Mouse (Mus musculus) thymus, adult 2 months (tissue): ENCODE results near the gene Whrn. TPM values are rescaled to one million over a fixed set of nuclear protein-coding genes. Genes with fewer than 3 reads are reported as not detected.

ENCODE experiments used
- DNase-seq: peaks from one replicate; pipeline ENCODE4 v3.0.0; 2021
- H3K27ac ChIP-seq: fragments of 200-500 bp; 2 replicates; pipeline ENCODE4 v1.5.1; 2012; ENCODE audit warnings: low read length, control low read depth; ENCODE audit not compliant: control insufficient read depth, insufficient read depth
- H3K27me3 ChIP-seq: fragments of 200-500 bp; 2 replicates; pipeline ENCODE4 v1.6.1; 2012; ENCODE audit warnings: mild to moderate bottlenecking, low read length, moderate library complexity, mixed read lengths; ENCODE audit not compliant: control insufficient read depth, insufficient read depth
- H3K36me3 ChIP-seq: fragments of 200-500 bp; 2 replicates; pipeline ENCODE4 v1.6.1; 2012; ENCODE audit warnings: mild to moderate bottlenecking, low read length, moderate library complexity; ENCODE audit not compliant: control insufficient read depth, insufficient read depth
- H3K4me1 ChIP-seq: fragments of 200-500 bp; replicated peaks from 2 replicates; pipeline ENCODE4 v1.6.1; 2012; ENCODE audit warnings: low read length; ENCODE audit not compliant: control insufficient read depth, insufficient read depth
- H3K4me3 ChIP-seq: fragments of 200-500 bp; 2 replicates; pipeline ENCODE4 v1.5.1; 2012; ENCODE audit warnings: mild to moderate bottlenecking, low read length, control low read depth, moderate library complexity; ENCODE audit not compliant: control insufficient read depth, insufficient read depth
- CTCF ChIP-seq: fragments of 200-500 bp; IDR thresholded peaks from 2 replicates; pipeline ENCODE4 v1.5.1; 2012; ENCODE audit warnings: mild to moderate bottlenecking, control low read depth, low read length, moderate library complexity, borderline replicate concordance; ENCODE audit not compliant: control insufficient read depth, poor library complexity, insufficient read depth; ENCODE audit errors: extremely low read depth
- POLR2A ChIP-seq: fragments of 200-500 bp; IDR thresholded peaks from 2 replicates; pipeline ENCODE4 v1.6.1; 2012; ENCODE audit warnings: mild to moderate bottlenecking, low read length, control low read depth, moderate library complexity; ENCODE audit not compliant: control insufficient read depth, poor library complexity, insufficient read depth; ENCODE audit errors: extremely low read depth
- WGBS: fragments of 180-500 bp; shearing (Covaris S2); methylation state at CpG from one replicate; pipeline ENCODE4 v1.1.7; 2018; 5-methylcytosine and 5-hydroxymethylcytosine counted together
- polyA plus RNA-seq: library from polyadenylated mRNA; depleted of rRNA; stranded (reverse); fragments of >200 nt; gene quantifications from 2 replicates; pipeline ENCODE4 v1.2.3, GENCODE M21; 2012

Whrn gene
- polyA plus RNA-seq, 1 experiment, result 132 TPM

DNA sequence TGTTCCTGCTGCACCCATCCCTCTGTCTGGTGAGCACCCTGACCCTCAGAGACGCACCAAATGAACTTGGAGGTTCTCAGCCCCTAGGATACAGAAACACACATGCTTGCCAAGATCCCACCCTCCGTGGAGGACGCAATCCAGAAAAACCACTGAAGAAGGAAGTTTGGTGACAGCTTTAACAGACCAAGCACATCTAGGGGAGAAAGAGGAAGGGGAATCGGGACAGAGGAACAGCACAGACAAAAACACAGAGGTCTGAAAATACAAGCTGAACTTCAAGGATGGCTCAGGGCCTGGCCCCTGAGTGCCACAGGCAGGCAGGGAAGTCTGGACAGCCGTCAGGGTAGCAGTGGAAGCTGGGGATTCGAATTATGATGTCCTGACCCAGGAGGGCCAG, 94.2 kb downstream of the Whrn start:
- Histone ChIP-seq H3K4me1 (peaks cover 76% of the 10 kb centered on the region), H3K27me3 (no peaks in the 10 kb centered on the region), H3K27ac (peak overlapping the region; percentile 89), H3K4me3 (peak overlapping the region; percentile 79), H3K36me3 (peaks cover 12% of the 10 kb centered on the region)
- no peak for DNase-seq
- no peak for TF ChIP-seq CTCF
- WGBS, result 9% methylated on average over 6 of the region's 6 CpGs

DNA sequence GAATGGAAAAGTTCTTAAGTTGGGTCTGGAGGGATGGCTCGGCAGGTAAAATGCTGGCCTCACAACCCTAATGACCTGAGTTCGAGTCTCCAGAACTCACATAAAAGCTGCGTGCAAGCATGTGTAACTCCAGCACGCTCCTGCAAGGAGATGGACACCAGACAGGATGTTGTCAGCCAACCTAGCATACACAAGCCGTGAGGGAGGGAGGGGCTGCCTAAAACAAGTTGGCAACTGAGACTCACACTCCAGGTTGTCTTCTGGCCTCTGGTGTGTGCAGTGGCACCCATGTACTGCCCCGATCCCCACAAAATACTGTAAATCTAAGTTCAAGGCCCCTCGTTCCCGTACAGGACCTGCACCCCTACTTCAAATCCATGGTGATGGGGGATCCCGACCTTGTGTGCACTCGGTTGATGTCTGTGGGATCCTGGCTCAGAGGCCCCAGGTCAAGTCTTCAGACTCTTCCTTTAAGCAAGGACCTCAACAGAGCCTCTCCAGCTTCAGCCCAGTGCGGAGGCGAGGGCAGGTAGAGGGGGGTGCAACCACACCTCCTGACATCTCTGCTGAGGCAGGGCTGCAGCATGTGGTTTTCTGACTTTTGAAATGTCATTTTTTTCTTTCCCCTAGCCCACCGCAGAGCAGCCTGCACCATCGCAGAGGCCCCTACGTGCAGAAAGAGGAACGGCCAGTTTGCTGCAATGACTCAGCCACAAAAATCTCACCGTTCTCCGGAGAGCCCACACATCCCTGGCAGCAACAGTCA, 95.1 kb downstream of the Whrn start:
- H3K4me1 ChIP-seq, result peaks cover 68% of the 10 kb centered on the region
- DNase-seq, result peak; percentile 62
- peak overlapping the region; percentile 79 for H3K4me3 ChIP-seq
- H3K27me3 ChIP-seq, result no peaks in the 10 kb centered on the region
- peaks cover 19% of the 10 kb centered on the region for H3K36me3 ChIP-seq
- TF ChIP-seq POLR2A (no peak), CTCF (no peak)
- 14% methylated on average over 18 of the region's 18 CpGs for WGBS
- H3K27ac ChIP-seq, result peak overlapping the region; percentile 89

DNA sequence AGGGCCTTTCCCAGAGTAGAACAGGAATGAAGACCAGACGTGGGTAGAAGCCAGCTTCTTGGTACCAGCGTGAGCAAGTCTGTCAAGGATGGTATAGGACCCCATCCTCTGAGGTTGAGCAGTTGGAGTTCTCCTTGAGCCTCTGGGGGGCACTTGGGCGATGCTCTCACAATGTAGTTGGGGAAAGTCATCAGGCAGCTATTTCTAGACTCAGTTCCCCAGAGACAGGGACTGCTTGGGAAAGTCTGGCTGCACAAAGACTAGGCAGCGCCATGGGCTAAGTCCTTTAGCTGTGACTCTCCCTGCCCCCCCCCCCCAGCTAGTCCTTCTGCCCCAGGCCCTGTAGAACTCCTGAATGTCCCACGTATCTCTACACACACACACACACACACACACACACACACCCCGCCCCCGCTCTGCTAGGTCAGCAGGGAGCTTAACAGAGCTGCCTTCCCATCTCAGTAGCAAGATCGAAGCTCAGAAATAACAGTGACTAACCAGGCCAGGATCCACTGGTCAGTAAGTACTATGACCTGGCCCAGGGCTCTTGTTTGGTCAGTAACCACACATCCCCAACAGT, 96.0 kb downstream of the Whrn start:
- 53% methylated on average over 8 of the region's 8 CpGs for WGBS
- no peak for DNase-seq
- peak overlapping the region; percentile 13 for H3K4me3 ChIP-seq
- H3K27me3 ChIP-seq, result no peaks in the 10 kb centered on the region
- H3K4me1 ChIP-seq, result peaks cover 61% of the 10 kb centered on the region
- TF ChIP-seq CTCF, result no peak
- TF ChIP-seq POLR2A, result no peak
- H3K27ac ChIP-seq, result peak overlapping the region; percentile 89
- H3K36me3 ChIP-seq, result peaks cover 28% of the 10 kb centered on the region

DNA sequence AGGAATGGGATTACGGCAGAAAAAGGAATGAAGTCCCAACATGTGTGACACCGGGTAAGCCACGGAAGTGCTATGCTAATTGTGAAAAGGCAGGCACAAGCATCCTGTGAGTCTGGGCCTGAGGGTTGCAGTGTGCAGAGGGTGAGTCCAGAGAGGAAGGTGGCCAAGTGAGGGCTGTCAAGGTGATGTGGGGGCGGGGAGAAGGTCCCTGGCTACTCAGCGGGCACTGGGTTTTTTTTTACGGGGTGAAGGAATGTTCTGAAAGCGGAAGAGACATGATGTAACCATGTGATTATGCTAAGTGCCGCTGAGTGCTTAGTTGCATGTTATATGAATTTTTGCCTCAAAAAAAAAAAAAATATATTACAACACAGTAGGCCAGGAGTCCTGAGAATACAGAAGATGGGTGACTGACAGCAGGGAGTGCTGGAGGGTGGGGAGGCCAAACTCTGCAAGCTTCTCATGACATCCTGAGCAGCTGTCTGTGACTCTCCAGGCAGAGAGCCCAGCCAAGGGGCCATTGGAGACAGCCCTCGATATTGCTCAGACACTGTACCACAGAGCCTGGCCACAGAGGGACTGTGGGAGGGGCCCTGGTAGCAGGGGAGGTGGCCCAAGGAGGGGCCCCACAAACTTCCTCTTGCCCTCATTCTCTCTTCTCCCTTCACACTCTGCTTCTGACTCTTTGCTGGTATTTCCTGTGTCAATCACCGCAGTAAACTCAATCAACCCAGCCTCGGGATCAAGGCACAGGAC, 96.8 kb downstream of the Whrn start:
- no peaks in the 10 kb centered on the region for H3K27me3 ChIP-seq
- H3K27ac ChIP-seq, result peak overlapping the region; percentile 89
- no peak for TF ChIP-seq CTCF
- TF ChIP-seq POLR2A, result 0 out of 2 replicates have a peak, but pooled peaks have one; percentile 12
- H3K4me3 ChIP-seq, result peak overlapping the region; percentile 13
- H3K36me3 ChIP-seq, result peaks cover 36% of the 10 kb centered on the region
- WGBS, result 22% methylated on average over 11 of the region's 11 CpGs
- H3K4me1 ChIP-seq, result peaks cover 58% of the 10 kb centered on the region
- DNase-seq, result peak; percentile 57

DNA sequence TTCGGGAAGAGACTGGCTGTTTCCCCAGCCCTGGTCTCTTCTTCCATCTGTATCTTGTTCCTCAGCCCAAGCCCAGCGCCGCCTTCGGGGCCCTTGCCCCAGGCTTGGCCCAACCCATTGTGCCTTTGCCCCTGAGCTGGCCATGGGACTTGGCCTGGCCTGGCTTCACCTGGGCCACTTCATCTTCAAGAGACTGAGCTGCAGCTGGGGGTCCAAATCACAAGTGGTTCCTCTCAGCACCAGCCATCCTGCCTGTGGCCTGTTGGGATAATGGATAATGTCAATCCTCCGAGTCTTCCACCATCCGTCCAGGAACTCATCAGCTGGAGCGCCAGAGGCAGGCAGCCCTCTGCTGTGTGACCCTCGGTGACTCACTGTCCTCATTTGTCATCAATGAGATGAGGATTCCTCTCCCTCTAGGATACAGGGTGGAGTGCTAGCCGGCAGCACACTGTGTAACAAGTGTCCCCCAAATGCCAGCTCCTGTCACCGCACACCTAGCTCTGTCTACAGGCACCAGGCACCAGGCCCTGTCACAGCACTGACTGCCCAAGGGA, 97.7 kb downstream of the Whrn start:
- Histone ChIP-seq H3K27me3 (no peaks in the 10 kb centered on the region), H3K36me3 (peaks cover 45% of the 10 kb centered on the region), H3K4me3 (no peak overlapping the region), H3K4me1 (peaks cover 55% of the 10 kb centered on the region), H3K27ac (no peak overlapping the region)
- DNase-seq, result no peak
- WGBS, result 94% methylated on average over 10 of the region's 10 CpGs
- TF ChIP-seq CTCF (no peak), POLR2A (no peak)

DNA sequence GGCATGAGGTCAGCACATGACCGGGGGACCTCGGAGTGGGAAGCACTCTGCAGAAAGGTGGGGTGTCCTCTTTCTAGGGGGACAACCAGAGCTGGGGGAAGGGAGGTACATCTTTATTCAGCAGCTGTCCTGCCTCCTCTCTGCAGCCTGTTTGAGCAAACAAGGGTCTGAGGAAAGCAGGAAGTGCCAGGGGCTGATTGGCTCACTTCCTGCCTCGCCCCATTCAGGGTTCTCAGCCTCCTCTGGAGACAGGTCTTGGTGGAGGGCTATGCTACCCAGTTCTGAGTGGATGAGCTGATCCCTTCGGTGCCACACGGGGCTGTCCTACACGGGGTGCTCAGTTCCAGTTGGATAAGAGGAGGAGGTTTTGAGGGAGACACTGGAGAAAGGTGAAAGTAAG, 104.5 kb downstream of the Whrn start:
- H3K36me3 ChIP-seq, result peaks cover 52% of the 10 kb centered on the region
- H3K27ac ChIP-seq, result peak overlapping the region; percentile 89
- TF ChIP-seq POLR2A (no peak), CTCF (0 out of 2 replicates have a peak, but pooled peaks have one; percentile 24)
- WGBS, result 56% methylated on average over 6 of the region's 6 CpGs
- DNase-seq, result peak; percentile 63
- peaks cover 75% of the 10 kb centered on the region for H3K4me1 ChIP-seq
- H3K27me3 ChIP-seq, result no peaks in the 10 kb centered on the region
- no peak overlapping the region for H3K4me3 ChIP-seq
